Mouse (Mus musculus): ENCODE measurements around the gene Pinlyp.
"Not testable (repeated sequence)": the region's sequence is repeated elsewhere in the genome, so short reads cannot be mapped to it uniquely, and the experiment has no call there.

Gene Pinlyp

GRCm38 (mm10) chr7:24522805-24523204 is 23.1 kb downstream of the Pinlyp start:
- no peak for DNase-seq

- not testable (repeated sequence) for DNase-seq
Measured at GRCm38 (mm10) chr7:24520054-24520453, 25.9 kb downstream of the Pinlyp start.

GRCm38 (mm10) chr7:24519130-24519529 is 26.8 kb downstream of the Pinlyp start:
- no peak for DNase-seq

GRCm38 (mm10) chr7:24517654-24518053 is 28.3 kb downstream of the Pinlyp start:
- peak; percentile 59 for DNase-seq

GRCm38 (mm10) chr7:24517077-24517476 is 28.8 kb downstream of the Pinlyp start:
- no peak for DNase-seq

DNA sequence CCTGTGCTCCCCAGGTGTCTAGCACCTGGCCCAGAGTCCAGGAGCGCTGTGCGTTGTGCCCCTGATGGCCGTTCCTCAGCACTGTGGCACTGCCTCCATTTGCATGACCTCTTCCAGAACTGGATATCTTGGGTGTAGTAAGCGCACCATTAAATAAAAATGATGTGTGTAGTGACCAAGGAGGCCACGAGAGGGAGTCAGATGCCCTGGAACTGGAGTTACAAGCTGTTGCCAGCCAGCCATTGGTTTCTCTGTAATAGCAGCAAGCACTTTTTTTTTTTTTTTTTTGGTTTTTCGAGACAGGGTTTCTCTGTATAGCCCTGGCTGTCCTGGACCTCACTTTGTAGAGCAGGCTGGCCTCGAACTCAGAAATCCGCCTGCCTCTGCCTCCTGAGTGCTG is 29.6 kb downstream of the Pinlyp start:
- DNase-seq, result not testable (repeated sequence)

GRCm38 (mm10) chr7:24512355-24512754 is 33.6 kb downstream of the Pinlyp start, which contains the start of gene AC161166.1:
Gene AC161166.1 (minus strand): TSS chr7:24512455.
- no peak for DNase-seq

DNA sequence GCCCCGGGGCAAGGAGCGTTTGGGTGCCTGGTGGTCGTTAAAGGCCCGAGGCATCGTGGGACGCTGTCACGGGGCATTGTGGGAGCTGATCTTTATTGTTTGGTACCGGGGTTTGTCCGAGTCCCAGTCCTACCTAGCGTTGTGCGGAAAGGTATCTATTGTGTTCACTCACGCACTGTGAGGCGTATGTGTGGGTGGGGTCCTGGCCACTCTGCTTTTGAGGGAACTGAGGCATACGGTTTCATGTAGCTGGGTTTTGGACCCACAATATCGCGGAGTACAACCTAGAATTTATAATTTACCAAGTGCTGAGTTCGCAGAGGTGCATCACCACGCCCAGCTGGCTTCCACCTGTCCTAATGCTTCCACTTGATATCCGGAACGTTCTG is 38.2 kb downstream of the Pinlyp start:
- DNase-seq, result no peak

DNA sequence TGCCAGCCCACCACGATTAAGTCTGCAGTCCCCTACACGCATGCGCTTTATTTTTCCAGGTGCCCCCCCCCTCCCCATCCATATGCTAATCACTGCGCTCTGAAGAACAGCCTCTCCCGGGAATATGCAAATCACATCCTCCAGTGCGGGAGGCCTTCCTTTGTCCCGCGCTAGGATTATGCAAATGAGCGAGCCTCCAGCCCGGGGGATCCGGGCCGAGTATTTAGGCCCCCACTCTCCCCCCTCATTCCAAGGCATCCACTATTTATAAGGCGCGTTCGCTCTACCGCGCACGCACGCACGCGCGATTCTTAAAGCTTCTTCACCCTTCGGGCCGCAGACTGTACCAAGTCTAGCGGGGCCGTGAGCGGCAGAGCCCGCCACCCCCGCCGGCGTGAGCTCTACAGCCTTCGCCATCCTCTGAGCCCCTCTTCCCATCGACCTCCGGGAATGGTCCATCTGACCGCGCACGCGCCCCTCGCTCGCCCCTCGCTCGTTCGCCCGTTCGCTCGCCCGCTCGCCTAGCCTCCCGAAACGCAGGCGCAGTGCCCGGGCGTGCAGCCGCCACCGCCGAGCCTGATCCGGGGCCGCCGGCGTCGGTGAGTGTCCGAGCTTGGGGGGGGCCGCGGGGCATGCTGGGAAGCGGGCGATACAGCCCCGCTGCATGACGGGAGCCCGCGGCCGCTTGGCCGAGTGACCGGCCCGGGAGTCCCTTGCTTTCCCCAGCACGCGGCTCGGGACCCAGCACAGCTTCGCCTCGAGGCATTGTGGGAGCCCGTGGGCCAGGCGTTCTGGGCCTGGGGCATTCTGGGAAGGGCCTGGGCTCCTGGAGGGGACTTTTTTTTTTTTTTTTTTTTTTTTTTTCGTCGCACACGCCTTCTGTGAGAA is 38.8 kb downstream of the Pinlyp start, which contains the start of gene Zfp428:
Gene Zfp428, plus strand, starts transcription at position 169 of the 888 bp plus-strand sequence.
- DNase-seq, result peak; percentile 96

- no peak for DNase-seq
Measured at GRCm38 (mm10) chr7:24506476-24506837, 39.5 kb downstream of the Pinlyp start.

GRCm38 (mm10) chr7:24506065-24506459 is 39.9 kb downstream of the Pinlyp start:
- no peak for DNase-seq

- no peak for DNase-seq
Measured at GRCm38 (mm10) chr7:24505447-24506064, 40.4 kb downstream of the Pinlyp start.

- DNase-seq, result no peak
Measured at GRCm38 (mm10) chr7:24504868-24505267, 41.0 kb downstream of the Pinlyp start.

GRCm38 (mm10) chr7:24504004-24504403 is 41.9 kb downstream of the Pinlyp start:
- no peak for DNase-seq

- no peak for DNase-seq
Measured at GRCm38 (mm10) chr7:24501492-24501891, 44.4 kb downstream of the Pinlyp start.

GRCm38 (mm10) chr7:24500929-24501328 is 45.0 kb downstream of the Pinlyp start:
- peak; percentile 50 for DNase-seq

DNA sequence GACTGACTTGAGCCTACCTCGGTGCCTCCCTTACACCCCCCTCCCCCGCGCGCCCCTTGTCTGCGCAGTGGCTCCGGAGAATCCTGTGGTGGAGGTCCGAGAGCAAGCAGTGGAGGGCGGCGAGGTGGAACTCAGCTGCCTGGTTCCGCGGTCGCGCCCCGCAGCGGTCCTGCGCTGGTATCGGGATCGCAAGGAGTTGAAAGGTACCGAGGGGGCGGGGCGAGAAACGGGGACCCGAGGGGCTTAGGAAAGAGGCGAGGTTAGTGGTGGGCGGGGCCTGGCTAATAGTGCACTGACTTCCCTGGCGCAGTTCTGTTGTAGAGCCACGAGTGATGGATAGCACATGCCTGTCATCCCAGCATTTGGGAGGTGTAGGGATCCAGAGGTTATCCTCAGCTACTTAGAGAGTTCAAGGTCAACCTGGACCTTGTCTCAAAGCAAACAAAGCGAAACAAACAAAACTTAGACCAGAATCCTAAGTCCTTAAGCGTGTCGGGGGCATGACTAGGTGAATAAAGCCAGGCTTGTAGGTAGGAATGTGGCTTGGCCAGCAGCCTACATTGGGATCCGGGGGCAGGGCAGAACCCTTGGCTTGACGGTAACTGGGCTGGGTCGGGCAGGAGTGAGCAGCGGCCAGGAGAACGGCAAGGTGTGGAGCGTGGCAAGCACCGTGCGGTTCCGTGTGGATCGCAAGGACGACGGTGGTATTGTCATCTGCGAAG is 45.9 kb downstream of the Pinlyp start:
- DNase-seq, result peak; percentile 39

All from retina, postnatal 1 day (tissue).